Mouse (Mus musculus) liver, postnatal 0 days (tissue): Measurements from ENCODE around the gene Col25a1.

Experiments
- CTCF ChIP-seq: sonication (generic); IDR thresholded peaks from 2 replicates; pipeline ENCODE4 v1.5.1; 2016; ENCODE audit warnings: antibody characterized with exemption, low read depth
- EP300 ChIP-seq: IDR thresholded peaks from 2 replicates; pipeline ENCODE4 v1.6.1; 2016; ENCODE audit warnings: antibody characterized with exemption, low read depth, mild to moderate bottlenecking

- no peak for TF ChIP-seq EP300
- no peak for TF ChIP-seq CTCF
Observed at GRCm38 (mm10) chr3:130362797-130363367, 231.6 kb downstream of the Col25a1 start.
